In genomic region chr16:17812120-17812519, GRCm38 (mm10) we compare ENCODE assay signal across 8 mouse cellular contexts. TPM values are rescaled to one million over a fixed set of nuclear protein-coding genes. Genes with fewer than 3 reads are reported as not detected.
DNase-seq lines count a peak whose midpoint lies in the region; ATAC-seq and TF ChIP-seq lines count a peak whose summit lies in the region.

No protein-coding gene starts in this region.

- H3K4me2 ChIP-seq in neural tube, embryonic 15.5 days = no peak overlapping the region

- DNase-seq in gastrocnemius, adult 2 months = no peak
- no peak for DNase-seq in gastrocnemius, postnatal 14 days
- peak; percentile 38 for DNase-seq in neural tube, embryonic 10.5 days (ENCODE audit: extremely low spot score, low spot score)
- peak; percentile 69 for DNase-seq in brain, embryonic 14.5 days (ENCODE audit: low read depth)
- peak; percentile 70 for DNase-seq in naive thymus-derived CD4-positive, alpha-beta T cell, adult 2 months (ENCODE audit: low read depth)
- no peak for DNase-seq in left cerebral cortex, postnatal 10 days (ENCODE audit: extremely low spot score in 1 of 2, low spot score in 2 of 2)
- no peak for DNase-seq in spleen, postnatal 4 days (ENCODE audit: low spot score in 2 of 2)

- WGBS in neural tube, embryonic 15.5 days = 8% methylated on average over 5 of the region's 5 CpGs

- H3K9me3 ChIP-seq in neural tube, embryonic 15.5 days (replicated peaks) = no peaks in the 10 kb centered on the region

- peak; percentile 91 for TF ChIP-seq CTCF in gastrocnemius, adult 2 months (IDR thresholded peaks at IDR 0.05)
- peak; percentile 51; the same call in 1 of the 2 replicates for TF ChIP-seq CTCF in brain, embryonic 14.5 days (IDR thresholded peaks at IDR 0.05; ENCODE audit: borderline replicate concordance, extremely low read depth, insufficient read depth, insufficient read length)

- ATAC-seq in neural tube, embryonic 15.5 days (ENCODE audit: low FRiP score) = no peak

- no peak overlapping the region for H3K4me3 ChIP-seq in gastrocnemius, adult 2 months
- no peak overlapping the region for H3K4me3 ChIP-seq in neural tube, embryonic 15.5 days (replicated peaks)

- intact Hi-C loops in gastrocnemius, adult 2 months (cut with DNase I) = loop anchor here (2.0 to 5.0 kb wide), 3 partner anchors 25 to 67 kb away; no protein-coding TSS in a partner anchor
- intact Hi-C loops in gastrocnemius, postnatal 14 days (cut with DNase I; ENCODE audit: low total_unique reads) = loop anchor here (5.0 kb wide), 1 partner anchor 65 kb away; no protein-coding TSS in a partner anchor
- intact Hi-C loops in left cerebral cortex, postnatal 10 days (cut with DNase I) = loop anchor here (5.0 to 10.0 kb wide), 2 partner anchors 167 to 255 kb away; partner anchors contain the start of gene Ccdc74a

- no peak overlapping the region for H3K9ac ChIP-seq in neural tube, embryonic 15.5 days (replicated peaks)

- H3K27me3 ChIP-seq in neural tube, embryonic 15.5 days (replicated peaks) = peaks cover 36% of the 10 kb centered on the region

- TF ChIP-seq POLR2A in brain, embryonic 14.5 days (IDR thresholded peaks at IDR 0.05; ENCODE audit: borderline replicate concordance, extremely low read depth, insufficient read depth, insufficient read length, poor library complexity, severe bottlenecking) = no peak

- H3K27ac ChIP-seq in gastrocnemius, adult 2 months = no peak overlapping the region
- H3K27ac ChIP-seq in neural tube, embryonic 15.5 days (replicated peaks) = no peak overlapping the region

- peaks cover 38% of the 10 kb centered on the region for H3K4me1 ChIP-seq in neural tube, embryonic 15.5 days

- H3K36me3 ChIP-seq in neural tube, embryonic 15.5 days = no peaks in the 10 kb centered on the region

RNA-seq across cellular contexts. Expression of gene Scarf2, which starts 15.0 kb away (rescaled TPM):
- total RNA-seq in gastrocnemius, adult 2 months (2021) = 1 to 10 TPM; 3.6 to 5.2 TPM
- 10 to 100 TPM in 1 of 2 experiments, 1 to 10 TPM in 1; 9.4 to 12.1 TPM for total RNA-seq in gastrocnemius, postnatal 14 days (2021)
- 2.7 and 3.8 TPM in 2 replicates for polyA plus RNA-seq in neural tube, embryonic 15.5 days (2015; fragmentation: Nextera tagmentation; extraction: Ambion mirVana)
- 11.8 and 15.5 TPM in 2 replicates for polyA plus RNA-seq in brain, embryonic 14.5 days (2012; rRNA removed)
- total RNA-seq in left cerebral cortex, postnatal 10 days (2021) = 1 to 10 TPM; 3.7 to 4.3 TPM

RNA-seq across cellular contexts. Expression of gene B830017H08Rik, which starts 20.8 kb away (rescaled TPM):
- not detected for total RNA-seq in gastrocnemius, adult 2 months (2021)
- total RNA-seq in gastrocnemius, postnatal 14 days (2021) = not detected
- polyA plus RNA-seq in neural tube, embryonic 15.5 days (2015; fragmentation: Nextera tagmentation; extraction: Ambion mirVana) = 4.0 and 5.3 TPM in 2 replicates
- polyA plus RNA-seq in brain, embryonic 14.5 days (2012; rRNA removed) = 2.3 and 3.7 TPM in 2 replicates
- total RNA-seq in left cerebral cortex, postnatal 10 days (2021) = 1 to 10 TPM; 4.9 to 5.1 TPM

RNA-seq across cellular contexts. Expression of gene Car15, which starts 26.0 kb away (rescaled TPM):
- 1 to 10 TPM; 1.3 to 2.1 TPM for total RNA-seq in gastrocnemius, adult 2 months (2021)
- total RNA-seq in gastrocnemius, postnatal 14 days (2021) = under 1 TPM; 0.80 to 0.96 TPM
- 2.8 and 3.2 TPM in 2 replicates for polyA plus RNA-seq in neural tube, embryonic 15.5 days (2015; fragmentation: Nextera tagmentation; extraction: Ambion mirVana)
- 16.1 and 18.1 TPM in 2 replicates for polyA plus RNA-seq in brain, embryonic 14.5 days (2012; rRNA removed)
- 1 to 10 TPM; 8.2 to 8.4 TPM for total RNA-seq in left cerebral cortex, postnatal 10 days (2021)

RNA-seq across cellular contexts. Expression of gene Klhl22, which starts 52.7 kb away (rescaled TPM):
- total RNA-seq in gastrocnemius, adult 2 months (2021) = 10 to 100 TPM; 20.5 to 23.6 TPM
- 10 to 100 TPM; 17.3 to 19.9 TPM for total RNA-seq in gastrocnemius, postnatal 14 days (2021)
- polyA plus RNA-seq in neural tube, embryonic 15.5 days (2015; fragmentation: Nextera tagmentation; extraction: Ambion mirVana) = 86.2 and 89.1 TPM in 2 replicates
- 109 and 116 TPM in 2 replicates for polyA plus RNA-seq in brain, embryonic 14.5 days (2012; rRNA removed)
- total RNA-seq in left cerebral cortex, postnatal 10 days (2021) = 100 to 1,000 TPM in 1 of 2 experiments, 10 to 100 TPM in 1; 96.5 to 101 TPM

Comparison
In these comparisons a context has a peak if more than half of its experiments do, and no peak if none do; other contexts are left out.
1. DNase-seq: peak in neural tube, embryonic 10.5 days (single experiment), brain, embryonic 14.5 days (single experiment) and naive thymus-derived CD4-positive, alpha-beta T cell, adult 2 months (single experiment); none in gastrocnemius, adult 2 months (single experiment), gastrocnemius, postnatal 14 days (single experiment), left cerebral cortex, postnatal 10 days (0 of 2) and spleen, postnatal 4 days (0 of 2).
2. RNA of gene B830017H08Rik, which starts 20.8 kb away (total RNA-seq): 4.9 to 5.1 TPM in left cerebral cortex, postnatal 10 days; not detected in gastrocnemius, adult 2 months and not detected in gastrocnemius, postnatal 14 days; every median in the first group is over 4 times any median in the second.